Mouse (Mus musculus): ENCODE measurements around the gene Nat8f2.
"Not testable (repeated sequence)": the region's sequence is repeated elsewhere in the genome, so short reads cannot be mapped to it uniquely, and the experiment has no call there.

Nat8f2 gene

GRCm38 (mm10) chr6:85863840-85864239 lies 5.1 kb downstream of the Nat8f2 start:
- no peak for DNase-seq (ENCODE audit: low spot score in 2 of 2)

GRCm38 (mm10) chr6:85863136-85863535 lies 5.8 kb downstream of the Nat8f2 start:
- DNase-seq (ENCODE audit: low spot score in 2 of 2) = no peak

GRCm38 (mm10) chr6:85862565-85862964 lies 6.4 kb downstream of the Nat8f2 start:
- no peak for DNase-seq (ENCODE audit: low spot score in 2 of 2)

GRCm38 (mm10) chr6:85861247-85861646 lies 7.7 kb downstream of the Nat8f2 start:
- DNase-seq (ENCODE audit: low spot score in 2 of 2) = no peak

- DNase-seq (ENCODE audit: low spot score in 2 of 2) = no peak
These were observed 12.7 kb downstream of the Nat8f2 start for GRCm38 (mm10) chr6:85856194-85856678.

- no peak for DNase-seq (ENCODE audit: low spot score in 2 of 2)
These were observed 15.5 kb downstream of the Nat8f2 start for GRCm38 (mm10) chr6:85853481-85853880.

- no peak for DNase-seq (ENCODE audit: low spot score in 2 of 2)
These were observed 17.7 kb downstream of the Nat8f2 start for GRCm38 (mm10) chr6:85851062-85851773.

GRCm38 (mm10) chr6:85849240-85849639 lies 19.7 kb downstream of the Nat8f2 start:
- DNase-seq (ENCODE audit: low spot score in 2 of 2) = no peak

GRCm38 (mm10) chr6:85848140-85848539 lies 20.8 kb downstream of the Nat8f2 start:
- DNase-seq (ENCODE audit: low spot score in 2 of 2) = no peak

GRCm38 (mm10) chr6:85846921-85847320 lies 22.0 kb downstream of the Nat8f2 start:
- no peak for DNase-seq (ENCODE audit: low spot score in 2 of 2)

GRCm38 (mm10) chr6:85843677-85844458 lies 25.1 kb downstream of the Nat8f2 start:
- not testable (repeated sequence) for DNase-seq (ENCODE audit: low spot score in 2 of 2)

- DNase-seq (ENCODE audit: low spot score in 2 of 2) = no peak
These were observed 29.0 kb downstream of the Nat8f2 start for GRCm38 (mm10) chr6:85839982-85840381.

- DNase-seq (ENCODE audit: low spot score in 2 of 2) = no peak
These were observed 30.3 kb downstream of the Nat8f2 start for GRCm38 (mm10) chr6:85838674-85839073.

GRCm38 (mm10) chr6:85837307-85837706 lies 31.7 kb downstream of the Nat8f2 start:
- not testable (repeated sequence) for DNase-seq (ENCODE audit: low spot score in 2 of 2)

GRCm38 (mm10) chr6:85836827-85837226 lies 32.1 kb downstream of the Nat8f2 start:
- DNase-seq (ENCODE audit: low spot score in 2 of 2) = not testable (repeated sequence)

GRCm38 (mm10) chr6:85836098-85836497 lies 32.9 kb downstream of the Nat8f2 start:
- not testable (repeated sequence) for DNase-seq (ENCODE audit: low spot score in 2 of 2)

GRCm38 (mm10) chr6:85835104-85835503 lies 33.9 kb downstream of the Nat8f2 start:
- DNase-seq (ENCODE audit: low spot score in 2 of 2) = not testable (repeated sequence)

GRCm38 (mm10) chr6:85834504-85835100 lies 34.4 kb downstream of the Nat8f2 start:
- DNase-seq (ENCODE audit: low spot score in 2 of 2) = not testable (repeated sequence)

- DNase-seq (ENCODE audit: low spot score in 2 of 2) = no peak
These were observed 37.1 kb downstream of the Nat8f2 start, which contains the start of gene Nat8 for GRCm38 (mm10) chr6:85831796-85832321. Gene Nat8, minus strand, starts transcription at chr6:85832082.

GRCm38 (mm10) chr6:85829462-85829861 lies 39.5 kb downstream of the Nat8f2 start:
- DNase-seq (ENCODE audit: low spot score in 2 of 2) = no peak

- no peak for DNase-seq (ENCODE audit: low spot score in 2 of 2)
These were observed 43.1 kb downstream of the Nat8f2 start for GRCm38 (mm10) chr6:85825886-85826285.
